Mouse (Mus musculus): Measurements from ENCODE around the gene Asb5. TPM values are rescaled to one million over a fixed set of nuclear protein-coding genes. Genes with fewer than 3 reads are reported as not detected.

Gene Asb5
- 0.75 TPM in 1 of 2 replicates, not detected in the other for polyA plus RNA-seq (2012; rRNA removed; ENCODE audit: low replicate concordance)

GRCm38 (mm10) chr8:54529382-54530296, at the start of gene Asb5, which contains the start of gene Spcs3:
Gene Asb5, plus strand, starts transcription at chr8:54529580.
Gene Spcs3, minus strand, starts transcription at chr8:54529998.

GRCm38 (mm10) chr8:54600671-54601251, 71.4 kb downstream of the Asb5 start, which contains the start of gene Spata4:
Gene Spata4, plus strand, starts transcription at chr8:54600781.

Other genes with a start within 250 kb of the Asb5 start
- 2.6 and 4.6 TPM in 2 replicates for gene Spcs3, start 418 bp downstream of the Asb5 start, polyA plus RNA-seq (2012; rRNA removed; ENCODE audit: low replicate concordance)
- not detected in 2 replicates for gene Spata4, start 71.2 kb downstream of the Asb5 start, polyA plus RNA-seq (2012; rRNA removed; ENCODE audit: low replicate concordance)